Mouse (Mus musculus): ENCODE measurements around the gene Zfand4.
"Not testable (repeated sequence)": the region's sequence is repeated elsewhere in the genome, so short reads cannot be mapped to it uniquely, and the experiment has no call there.

Gene Zfand4

DNA sequence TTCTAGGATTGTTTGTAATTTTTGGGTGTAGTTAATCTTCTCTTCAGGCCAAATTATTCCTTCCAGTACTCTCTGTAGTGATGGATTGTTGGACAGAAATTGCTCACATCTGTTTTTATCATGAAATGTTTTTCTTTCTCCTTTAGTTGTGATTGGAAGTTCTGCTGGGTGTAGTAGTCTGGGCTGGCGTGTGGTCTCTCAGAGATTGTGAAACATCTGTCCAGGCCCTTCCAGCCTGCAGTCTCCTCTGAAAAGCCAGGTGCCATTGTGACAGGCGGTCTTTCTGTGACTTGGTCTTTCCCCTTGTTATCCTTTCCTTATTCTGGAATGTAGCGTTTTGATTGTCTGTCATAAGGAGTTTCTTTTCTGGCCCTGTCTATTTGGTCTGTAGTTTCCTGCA is 55.2 kb downstream of the Zfand4 start:
- DNase-seq (ENCODE audit: low spot score): no peak

DNA sequence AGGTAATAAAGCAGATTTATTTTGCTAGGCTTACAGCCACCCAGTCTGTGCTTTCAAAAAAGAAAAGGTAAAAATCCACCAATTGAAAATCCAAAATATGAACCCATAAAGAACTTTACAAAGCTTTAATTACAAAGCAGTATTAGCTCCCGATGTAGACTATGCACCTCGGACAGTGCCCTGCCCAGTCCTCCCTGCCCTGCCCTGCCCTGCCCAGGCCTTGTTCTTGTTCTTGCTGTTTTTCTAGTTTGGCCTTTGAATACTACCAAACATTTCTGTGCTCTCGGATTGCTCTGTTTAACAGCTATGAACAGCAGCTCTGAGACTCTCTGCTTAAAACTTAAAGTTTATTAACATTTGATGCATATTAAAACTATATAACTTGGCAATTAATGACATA is 62.6 kb downstream of the Zfand4 start:
- no peak for DNase-seq (ENCODE audit: low spot score)

DNA sequence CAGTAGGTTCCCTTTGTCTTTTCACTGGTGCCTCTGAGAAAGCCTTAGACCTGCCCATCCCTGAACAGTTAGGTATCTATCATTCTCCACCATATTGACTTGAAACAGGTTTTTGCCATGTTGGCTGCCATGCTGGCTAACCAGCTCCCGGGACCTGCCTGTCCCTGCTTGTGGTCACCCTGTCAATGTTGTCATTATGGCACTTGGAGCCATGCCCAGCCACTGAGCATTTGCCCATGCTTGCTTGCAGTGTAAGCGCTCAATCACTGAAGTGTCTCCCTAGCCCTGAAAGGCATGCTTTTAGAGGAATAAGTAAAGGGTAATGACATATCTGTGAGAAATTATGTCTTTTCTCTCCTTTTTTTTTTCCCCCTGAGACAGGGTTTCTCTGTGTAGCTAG is 67.4 kb downstream of the Zfand4 start:
- no peak for DNase-seq (ENCODE audit: low spot score)

DNA sequence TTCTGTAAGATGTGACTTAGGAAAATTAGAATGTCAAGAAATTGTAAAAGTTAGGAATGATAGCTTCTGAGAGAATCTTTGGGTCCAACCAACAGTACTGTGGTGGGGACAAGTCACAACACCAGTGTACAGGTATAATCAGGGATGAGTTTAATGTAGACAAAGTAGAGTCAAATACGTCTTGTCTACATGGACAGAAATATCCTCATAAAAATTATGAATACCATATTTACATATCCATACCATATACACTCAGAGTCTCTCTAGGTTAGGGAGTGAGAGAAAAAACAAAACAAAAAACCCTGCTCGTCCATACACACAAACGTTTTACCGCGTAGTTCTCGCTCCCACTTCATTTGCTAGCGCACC is 73.4 kb downstream of the Zfand4 start:
- no peak for DNase-seq (ENCODE audit: low spot score)

DNA sequence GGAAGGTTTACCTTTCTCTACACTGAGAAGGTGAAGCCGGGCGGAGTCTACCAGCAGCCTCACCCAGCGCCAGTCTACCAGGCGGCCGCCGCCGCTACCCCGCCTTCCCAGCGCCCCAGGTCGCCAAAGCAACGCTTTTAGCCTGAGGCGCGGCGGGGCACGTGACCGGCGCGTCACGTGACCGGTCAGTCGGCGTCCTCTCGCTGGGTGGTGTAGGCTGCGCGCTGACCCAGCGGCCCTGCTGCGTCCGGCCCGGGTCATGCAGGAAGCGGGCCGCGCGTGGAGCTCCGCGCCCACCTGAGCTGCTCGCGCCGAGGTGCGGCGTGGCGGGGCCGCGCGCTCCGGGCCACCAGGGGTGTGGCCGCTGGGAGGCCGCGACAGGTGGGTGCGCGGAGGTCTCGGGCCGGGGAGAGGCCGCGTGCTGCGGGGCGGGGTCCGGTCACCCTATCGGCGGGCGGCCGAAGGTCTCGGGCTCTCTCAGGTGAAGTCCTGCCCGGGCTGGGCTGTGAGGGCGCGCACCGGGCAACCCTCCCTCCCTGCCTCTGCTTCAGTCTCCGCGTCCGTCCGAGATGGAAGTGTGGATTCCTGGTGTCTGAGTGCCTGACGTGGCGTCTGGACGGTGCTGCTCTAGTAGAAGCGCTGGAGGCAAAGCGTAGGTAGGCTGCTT is 73.9 kb downstream of the Zfand4 start, which contains the start of gene March8:
TSS of gene March8 (plus strand) at position 190 of the 667 bp plus-strand sequence.
- peak; percentile 84 for DNase-seq (ENCODE audit: low spot score)

DNA sequence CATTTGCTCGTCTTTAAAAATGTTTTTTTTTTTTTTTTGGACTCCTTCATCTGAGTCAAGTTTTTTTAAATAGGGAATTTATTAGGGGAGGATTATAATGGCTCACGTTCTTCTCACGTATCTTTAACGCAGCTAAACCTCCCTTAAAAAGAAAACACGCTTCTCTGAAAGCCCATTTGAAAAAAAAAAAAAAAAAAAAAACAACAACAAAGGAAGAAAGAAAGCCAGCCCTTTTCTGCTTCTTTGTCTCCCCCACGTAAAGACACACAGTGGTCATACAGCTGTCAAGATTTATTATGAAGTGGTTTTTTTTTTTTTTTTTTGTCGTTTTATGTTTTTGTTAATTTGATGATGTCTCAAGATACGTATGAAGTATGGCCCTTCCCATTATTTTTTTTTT is 74.5 kb downstream of the Zfand4 start:
- no peak for DNase-seq (ENCODE audit: low spot score)

DNA sequence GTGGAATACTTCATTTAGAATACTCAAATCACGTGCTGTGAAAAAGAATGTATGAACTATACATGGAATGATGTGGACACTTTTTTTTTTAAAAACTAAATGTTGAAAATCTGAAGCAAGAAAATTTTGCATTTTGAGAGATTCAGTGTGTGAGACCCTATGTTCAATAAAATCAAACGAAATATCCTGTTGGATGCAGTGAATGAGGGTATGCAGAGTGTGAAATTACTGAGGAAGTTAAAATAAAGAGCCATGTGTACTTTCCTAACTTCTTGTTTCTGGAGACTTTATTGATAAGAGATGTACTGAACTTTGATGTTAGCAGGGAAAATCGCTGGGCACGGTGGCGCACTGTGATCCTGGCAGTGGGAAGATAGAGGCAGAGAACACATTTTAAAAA is 75.1 kb downstream of the Zfand4 start:
- DNase-seq (ENCODE audit: low spot score): no peak

DNA sequence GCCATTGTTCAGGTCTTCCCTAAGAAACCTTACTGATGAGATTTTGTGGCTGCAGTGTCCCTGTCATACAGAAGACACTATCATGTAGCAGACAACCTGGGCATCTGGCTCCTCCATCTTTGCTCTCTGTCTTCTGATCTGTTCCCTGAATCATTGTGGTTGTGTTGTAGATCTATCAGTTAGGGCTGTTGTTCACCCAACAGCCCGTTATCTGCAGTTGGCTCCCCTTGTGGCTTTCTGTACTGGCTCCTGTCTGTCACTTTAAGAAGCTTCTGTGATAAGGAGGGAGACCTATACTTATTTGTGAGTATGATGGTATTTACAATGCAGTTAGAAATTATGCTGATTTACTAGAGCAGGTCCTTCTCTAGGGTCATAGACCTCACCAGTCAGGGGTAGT is 76.5 kb downstream of the Zfand4 start:
- no peak for DNase-seq (ENCODE audit: low spot score)

DNA sequence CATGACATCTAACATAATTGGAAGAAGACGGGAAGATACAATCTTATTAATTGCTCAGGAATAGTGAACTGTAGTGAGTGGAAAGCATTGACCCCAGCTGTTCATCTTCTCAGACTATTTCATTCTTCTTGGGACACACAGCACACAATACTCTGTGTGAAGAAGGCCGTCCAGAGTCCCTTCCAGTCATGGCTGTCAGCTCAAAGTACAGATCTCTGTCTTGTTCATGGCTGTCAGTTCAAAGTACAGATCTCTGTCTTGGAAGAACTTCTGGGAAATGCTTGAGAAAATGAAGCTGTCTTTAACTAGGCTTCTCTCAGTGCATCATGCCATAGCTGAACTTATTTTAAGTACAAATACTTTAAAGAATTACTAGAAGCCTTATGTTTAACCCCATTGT is 83.9 kb downstream of the Zfand4 start:
- DNase-seq (ENCODE audit: low spot score): no peak

DNA sequence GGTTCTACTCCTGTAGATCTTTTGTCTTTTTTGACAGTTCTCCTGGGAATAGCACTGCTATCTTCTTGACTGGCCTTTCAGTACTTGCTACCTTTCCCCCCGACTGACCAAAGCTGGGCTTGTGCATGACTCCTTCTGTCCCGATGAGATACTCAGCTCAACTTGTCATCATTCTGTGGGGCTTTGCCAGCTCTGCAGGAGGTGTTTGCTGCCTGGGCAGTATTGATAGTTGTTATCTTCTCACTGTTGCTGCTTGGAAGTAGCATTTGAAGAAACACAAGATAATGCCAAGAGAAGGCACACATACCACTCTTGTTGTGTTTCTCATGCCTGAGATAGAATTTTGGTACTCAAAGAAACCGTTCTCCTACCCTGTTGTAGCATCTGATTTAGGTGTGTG is 86.0 kb downstream of the Zfand4 start:
- no peak for DNase-seq (ENCODE audit: low spot score)

DNA sequence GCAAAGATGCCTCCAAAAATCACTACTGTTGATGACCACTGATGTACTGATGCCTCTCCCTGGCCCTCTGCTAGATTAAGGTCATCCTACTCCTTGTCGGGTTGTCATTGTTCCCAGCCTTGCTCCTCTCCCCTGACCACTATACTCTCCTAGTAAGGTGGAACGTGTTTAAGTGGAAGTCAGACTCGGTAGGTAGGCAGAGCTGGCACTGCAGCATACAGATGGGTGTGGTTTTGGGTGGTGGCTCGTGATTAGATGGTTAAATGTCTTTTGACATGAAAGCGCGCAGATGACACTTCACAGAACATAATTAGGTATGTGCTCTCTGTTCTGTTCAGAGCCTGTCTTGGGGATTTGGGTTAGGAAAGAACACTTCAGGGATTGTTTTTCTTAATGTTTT is 86.6 kb downstream of the Zfand4 start:
- DNase-seq (ENCODE audit: low spot score): no peak

DNA sequence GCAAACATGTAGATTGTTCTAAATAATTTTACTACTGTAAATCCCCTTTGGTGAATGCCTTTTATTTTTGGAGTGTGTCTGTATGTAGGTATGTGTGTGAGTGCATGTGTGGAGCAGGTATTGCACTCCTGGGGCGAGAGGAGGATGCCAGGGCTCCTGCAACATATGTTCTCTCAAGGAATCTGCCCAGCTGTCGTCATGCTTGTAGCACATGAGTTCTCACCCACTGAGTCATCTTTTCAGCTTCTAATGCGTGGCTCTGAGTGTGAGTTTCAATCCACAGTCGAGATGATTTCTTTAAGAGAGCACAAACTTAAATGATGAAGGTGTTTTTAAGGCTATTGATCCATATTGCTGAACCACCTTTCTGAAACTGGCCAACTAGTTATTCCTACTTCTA is 87.5 kb downstream of the Zfand4 start:
- no peak for DNase-seq (ENCODE audit: low spot score)

DNA sequence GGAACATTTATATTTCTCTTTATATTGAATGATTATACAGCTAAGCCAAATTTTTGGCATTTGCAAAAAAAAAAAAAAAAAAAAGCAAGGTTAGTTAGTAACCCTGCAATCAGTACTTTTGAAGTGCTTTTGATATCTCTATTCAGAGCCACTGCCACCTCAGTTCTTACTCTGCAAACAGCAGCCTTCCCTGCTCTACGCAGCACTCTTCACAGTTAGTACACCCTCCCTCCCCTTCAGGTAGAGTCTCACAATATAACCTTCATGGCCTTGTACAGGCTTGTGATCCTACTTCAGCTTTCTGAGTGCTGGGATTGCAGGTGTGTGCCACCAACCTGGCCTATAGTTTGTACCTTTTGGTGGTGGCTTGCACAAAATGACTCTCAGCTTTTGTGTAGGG is 89.4 kb downstream of the Zfand4 start:
- no peak for DNase-seq (ENCODE audit: low spot score)

DNA sequence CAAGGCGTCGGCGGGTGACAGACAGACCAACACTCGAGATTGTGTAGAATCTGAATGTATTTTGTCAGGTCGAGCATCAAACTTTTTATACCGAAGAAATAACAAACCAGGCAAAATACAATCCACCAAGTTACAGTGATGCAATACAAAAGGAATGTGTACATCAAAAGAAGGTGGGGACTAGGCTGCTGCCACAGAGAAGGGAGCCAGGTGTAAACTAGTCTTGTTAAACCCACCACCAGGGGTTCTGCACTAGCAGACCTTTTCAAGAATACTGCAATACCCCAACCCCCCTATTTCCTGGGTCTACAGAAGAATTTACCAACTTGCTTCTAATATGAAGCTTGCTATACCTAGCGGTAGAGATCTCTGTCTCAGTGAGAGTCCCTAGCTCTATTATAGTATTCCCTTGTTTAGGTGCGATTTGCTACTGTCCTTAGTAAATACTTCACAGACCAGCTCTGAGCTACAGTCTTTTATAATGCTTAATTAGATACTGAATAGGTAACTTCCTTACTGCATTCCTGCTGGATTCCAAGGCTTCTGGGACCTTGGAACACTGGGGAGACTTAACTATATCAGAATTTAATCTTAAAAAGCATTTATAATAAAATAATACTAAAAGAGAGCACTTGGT is 92.4 kb downstream of the Zfand4 start:
- DNase-seq (ENCODE audit: low spot score): not testable (repeated sequence)

DNA sequence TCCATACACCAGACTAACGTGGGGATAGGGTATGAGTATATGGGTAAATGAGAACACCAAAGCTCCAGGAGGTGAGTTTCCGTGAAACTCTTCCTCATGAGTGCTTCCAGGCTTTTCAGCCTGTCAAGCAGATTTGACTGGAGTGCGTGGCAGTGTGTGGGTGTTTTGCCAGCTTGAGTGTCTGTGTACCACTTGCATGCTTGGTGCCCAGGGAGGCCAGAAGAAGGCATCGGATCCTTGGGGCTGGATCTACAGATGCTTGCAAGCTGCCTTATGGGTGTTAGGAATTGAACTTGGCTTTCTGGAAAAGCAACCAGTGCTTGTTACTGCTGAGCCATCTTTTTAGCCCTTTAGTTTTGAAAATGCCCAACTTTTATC is 92.9 kb downstream of the Zfand4 start:
- DNase-seq (ENCODE audit: low spot score): no peak

DNA sequence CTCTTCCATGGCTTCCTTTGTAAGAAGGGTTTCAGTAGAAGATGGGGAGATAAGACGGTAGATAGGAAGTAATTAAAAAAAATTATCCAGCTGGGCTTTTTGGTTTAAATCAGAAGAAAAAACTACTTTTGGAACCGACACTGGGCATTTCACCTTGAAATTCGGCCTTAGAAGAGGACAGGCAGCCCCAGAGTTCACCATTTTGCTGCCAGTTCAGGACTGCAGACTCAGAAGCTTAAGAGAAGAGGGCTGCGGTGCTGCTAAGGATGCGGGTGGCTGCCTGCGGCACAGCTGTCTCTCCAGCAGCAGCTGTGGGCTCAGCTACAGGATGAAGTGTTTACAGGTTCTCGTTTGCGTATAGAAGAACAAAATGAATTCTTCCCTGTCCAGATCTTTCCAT is 94.0 kb downstream of the Zfand4 start:
- DNase-seq (ENCODE audit: low spot score): no peak

DNA sequence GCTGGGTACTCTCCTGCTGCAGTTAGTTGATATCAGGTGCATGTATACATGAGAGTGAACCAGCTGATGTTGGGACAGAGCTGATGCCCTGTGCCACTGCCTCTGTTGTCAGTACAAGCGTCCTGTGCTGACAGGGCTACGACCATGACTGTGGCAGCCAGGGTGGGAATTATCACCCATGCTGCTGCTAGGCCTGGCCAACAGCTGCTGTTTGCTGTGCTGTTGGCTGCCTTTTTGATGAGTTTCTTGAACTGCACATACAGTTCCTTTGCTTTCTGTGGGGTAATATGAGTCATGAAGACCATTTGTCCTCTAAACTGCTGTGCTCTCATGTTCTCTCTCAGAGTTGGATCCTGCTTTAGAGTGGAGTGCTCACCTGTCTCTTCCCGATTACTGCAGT is 95.2 kb downstream of the Zfand4 start:
- no peak for DNase-seq (ENCODE audit: low spot score)

DNA sequence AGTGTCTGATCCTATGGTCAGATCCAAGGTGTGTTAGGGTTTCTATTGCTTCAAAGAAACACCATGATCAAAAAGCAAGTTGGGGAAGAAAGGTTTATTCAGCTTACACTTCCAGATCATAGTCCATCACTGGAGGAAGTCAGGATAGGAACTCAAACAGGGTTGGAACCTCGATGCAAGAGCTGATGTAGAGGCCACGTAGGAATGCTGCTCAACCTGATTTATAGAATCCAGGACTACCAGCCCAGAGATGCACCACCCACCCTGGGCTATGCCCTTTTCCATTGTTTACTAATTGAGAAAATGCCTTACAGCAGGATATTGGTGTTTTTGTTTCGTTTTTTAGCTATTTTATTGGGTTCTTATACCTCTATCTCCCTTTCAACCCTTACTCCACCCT is 97.4 kb downstream of the Zfand4 start:
- DNase-seq (ENCODE audit: low spot score): no peak

DNA sequence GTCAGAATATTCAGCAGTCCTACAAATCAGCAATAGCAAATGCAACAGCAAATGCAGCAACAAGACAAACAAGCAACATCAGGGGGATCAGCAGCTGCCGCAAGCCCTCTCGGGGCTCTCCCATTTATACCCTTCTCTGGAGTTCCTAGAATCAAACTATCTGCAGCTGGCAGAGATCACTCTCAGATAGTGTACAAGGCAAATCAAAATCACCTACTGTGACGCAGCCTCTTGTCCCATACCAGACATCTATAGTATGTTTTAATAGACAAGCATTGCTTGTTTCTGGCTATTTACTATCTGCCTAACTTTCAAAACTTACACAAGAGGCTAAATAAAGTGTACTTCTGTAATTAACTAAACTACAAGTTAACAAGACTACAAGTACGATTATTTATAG is 98.0 kb downstream of the Zfand4 start:
- no peak for DNase-seq (ENCODE audit: low spot score)

DNA sequence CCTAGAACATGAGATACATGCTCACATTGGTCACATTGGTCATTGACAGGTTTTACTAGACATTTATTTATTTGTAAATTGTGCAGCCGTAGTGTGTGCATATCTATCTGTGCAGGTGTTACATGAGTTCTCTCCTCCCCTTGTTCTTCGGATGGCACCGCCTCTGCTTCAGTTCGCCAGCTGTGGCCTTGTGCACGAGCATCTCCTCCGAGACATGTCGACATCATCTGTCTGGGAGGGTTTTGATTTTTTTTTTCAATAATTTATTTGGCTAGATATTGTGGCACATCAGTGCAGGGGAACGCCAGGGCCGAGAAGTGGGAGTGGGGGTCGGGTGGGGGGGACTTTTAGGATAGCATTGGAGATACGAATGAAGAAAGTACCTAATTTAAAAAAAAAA is 103.9 kb downstream of the Zfand4 start:
- DNase-seq (ENCODE audit: low spot score): no peak

DNA sequence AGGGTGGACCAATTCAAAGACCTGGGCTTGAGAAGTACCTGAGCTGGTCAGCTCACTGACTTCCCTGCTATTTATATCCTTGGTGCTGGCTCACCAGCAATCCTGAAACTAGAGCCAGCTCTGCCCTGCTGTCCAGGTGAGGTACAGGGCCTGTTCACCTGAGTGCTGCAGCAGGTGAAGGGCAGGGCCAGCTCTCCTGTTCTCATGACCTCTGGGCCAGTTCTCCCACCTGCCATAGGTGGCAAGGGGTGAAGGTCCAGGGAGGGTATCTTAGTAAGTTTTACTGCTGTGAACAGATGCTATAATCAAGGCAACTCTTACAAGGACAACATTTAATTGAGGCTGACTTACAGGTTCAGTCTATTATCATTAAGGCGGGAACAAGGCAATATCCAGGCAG is 105.8 kb downstream of the Zfand4 start:
- DNase-seq (ENCODE audit: low spot score): no peak

DNA sequence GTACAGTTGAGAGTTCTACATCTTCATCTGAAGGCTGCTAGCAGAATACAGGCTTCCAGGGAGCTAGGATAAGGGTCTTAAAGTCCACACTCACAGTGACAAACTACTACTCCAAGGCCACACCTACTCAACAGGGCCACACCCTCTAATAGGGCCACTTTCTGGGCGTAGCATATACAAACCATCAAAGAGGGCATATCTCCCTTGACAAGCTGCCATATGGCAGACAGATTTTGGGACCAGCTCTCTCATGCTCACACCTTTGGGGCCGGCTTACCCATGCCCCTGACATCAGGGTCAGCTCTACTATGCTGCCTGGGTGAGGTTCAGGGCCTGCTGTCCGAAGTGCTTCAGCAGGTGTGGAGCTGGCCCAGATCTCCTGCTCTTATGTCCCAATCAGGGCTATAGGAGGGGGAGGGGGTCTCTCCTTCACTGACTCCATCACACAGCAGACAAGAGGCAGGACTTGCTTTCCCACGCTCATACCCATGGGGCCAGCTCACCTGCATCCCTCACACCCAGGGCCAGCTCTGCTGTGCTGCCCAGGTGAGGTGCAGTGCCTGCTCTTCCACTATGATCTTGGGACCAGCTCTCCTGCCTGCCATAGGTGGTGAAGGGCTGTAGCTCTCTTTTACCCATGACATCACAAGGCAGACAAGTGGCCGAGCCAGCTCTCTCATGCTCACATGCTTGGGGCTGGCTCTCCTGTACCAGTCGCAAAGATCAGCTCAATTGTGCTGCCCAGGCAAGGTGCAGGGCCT is 106.4 kb downstream of the Zfand4 start:
- DNase-seq (ENCODE audit: low spot score): no peak

DNA sequence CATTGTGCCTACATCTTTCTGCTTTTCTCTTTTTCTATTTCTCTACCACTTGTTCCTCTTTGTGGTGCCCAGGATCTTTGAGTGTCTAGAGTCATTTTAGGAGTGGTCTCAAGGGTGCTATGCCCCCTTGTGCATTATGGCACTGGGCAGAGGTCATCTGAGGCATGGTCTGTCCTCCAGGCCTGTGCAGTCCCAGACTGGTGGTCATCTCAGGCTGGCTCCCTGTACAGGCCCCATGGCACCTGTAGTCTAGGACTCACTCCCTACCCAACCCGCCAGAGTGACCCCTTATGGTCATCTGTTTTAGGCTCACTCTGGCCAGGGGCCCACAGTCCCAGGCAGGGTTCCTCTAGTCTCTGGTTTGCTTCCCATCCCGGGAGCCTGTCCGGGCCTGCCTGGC is 107.5 kb downstream of the Zfand4 start:
- no peak for DNase-seq (ENCODE audit: low spot score)

DNA sequence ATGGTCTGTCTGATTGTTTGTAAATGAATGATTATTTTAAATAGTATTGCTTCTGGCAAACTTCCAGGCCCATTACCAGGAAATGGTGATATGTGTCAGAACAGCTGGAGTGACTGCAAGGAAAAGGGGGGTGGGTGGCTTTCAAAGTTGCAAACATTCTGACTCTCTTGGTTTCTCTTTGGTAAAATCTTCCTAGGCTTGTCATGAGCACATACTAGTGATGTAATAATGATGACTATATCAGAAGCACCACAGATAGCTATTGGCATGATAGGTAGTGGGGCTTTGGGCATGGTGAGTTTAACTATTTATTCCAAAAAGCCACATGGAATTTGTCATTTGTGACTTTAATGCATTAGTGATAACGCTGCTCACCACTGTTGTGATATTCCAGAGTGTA is 110.1 kb downstream of the Zfand4 start:
- DNase-seq (ENCODE audit: low spot score): no peak

All from ovary, postnatal 14 days (tissue).